Mouse (Mus musculus): ENCODE data around the gene Rdh16f1. TPM values are rescaled to one million over a fixed set of nuclear protein-coding genes. Genes with fewer than 3 reads are reported as not detected.
"Not testable (repeated sequence)": the region's sequence is repeated elsewhere in the genome, so short reads cannot be mapped to it uniquely, and the experiment has no call there.

The Rdh16f1 gene
- total RNA-seq, 2 experiments from 2014 or later, result not detected

DNA sequence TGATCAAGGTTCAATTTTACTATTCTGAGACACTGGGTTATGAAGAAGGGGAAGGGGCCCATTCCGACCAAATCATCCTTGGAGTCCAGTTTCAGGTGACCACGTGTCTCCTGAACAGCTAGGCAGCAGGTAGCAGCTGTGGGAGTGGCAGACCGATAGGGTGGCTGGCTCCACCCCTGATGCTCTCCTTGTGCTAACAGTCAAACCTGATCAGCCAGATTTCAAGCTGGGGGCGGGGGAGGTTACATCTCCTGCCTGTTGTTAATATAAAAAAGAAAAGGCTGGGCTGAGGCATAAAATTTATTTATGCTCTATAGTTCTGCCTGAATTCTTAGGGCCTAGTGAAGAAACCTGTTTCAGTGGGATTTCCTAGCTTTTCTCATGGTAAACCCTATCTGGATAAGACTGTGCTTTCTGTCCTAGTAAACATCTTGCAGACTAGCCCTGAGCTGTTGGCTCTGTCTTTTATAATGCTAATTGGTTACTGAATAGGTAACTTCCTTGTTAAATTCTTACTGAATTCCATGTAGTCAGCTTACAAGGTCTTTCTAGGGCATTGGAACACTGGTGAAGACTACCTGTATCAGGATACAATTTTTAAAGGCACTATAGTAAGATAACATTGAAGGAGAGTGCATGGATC is 57.8 kb downstream of the Rdh16f1 start:
- intact Hi-C loops (cut with DNase I), result not testable (repeated sequence)

DNA sequence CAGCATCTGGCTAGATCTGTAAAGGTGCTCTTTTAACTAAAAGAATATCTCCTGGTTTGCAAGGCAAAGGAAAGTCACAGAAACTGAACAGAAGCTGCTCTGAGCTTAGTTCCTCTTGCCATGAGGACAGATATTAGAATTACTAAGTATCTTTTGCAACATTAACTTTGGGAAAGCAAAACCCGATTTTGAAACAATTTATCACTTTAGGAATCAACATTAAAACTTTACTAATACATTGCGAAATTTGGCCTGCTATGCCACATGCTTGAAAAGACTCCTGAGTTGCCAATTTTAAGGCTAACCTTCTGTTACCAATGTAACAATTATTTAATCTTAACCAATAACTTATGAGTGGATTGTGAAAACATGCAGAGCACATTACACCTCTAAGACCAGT is 62.2 kb downstream of the Rdh16f1 start:
- DNase-seq; intact Hi-C loops (cut with DNase I): not testable (repeated sequence)

More for the DNA sequence above, 57.8 kb downstream of the Rdh16f1 start:
- DNase-seq, result not testable (repeated sequence)

DNA sequence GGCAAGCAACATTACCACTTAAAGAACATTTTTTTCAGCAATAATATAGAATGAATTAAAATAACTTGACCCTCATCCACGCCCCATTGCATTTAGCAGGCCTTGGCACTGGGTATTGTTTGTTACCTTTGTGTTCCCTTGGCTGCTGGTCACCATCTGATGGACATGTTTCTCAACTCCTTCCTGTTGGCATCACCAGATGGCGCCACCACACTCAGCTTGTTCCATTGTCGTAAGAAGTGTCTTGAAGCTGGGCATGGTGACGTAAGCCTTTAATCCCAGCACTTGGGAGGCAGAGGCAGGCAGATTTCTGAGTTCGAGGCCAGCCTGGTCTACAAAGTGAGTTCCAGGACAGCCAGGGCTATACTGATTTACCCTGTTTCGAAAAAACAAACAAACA is 65.8 kb downstream of the Rdh16f1 start:
- no peak for DNase-seq
- intact Hi-C loops (cut with DNase I), result no loop called here

DNA sequence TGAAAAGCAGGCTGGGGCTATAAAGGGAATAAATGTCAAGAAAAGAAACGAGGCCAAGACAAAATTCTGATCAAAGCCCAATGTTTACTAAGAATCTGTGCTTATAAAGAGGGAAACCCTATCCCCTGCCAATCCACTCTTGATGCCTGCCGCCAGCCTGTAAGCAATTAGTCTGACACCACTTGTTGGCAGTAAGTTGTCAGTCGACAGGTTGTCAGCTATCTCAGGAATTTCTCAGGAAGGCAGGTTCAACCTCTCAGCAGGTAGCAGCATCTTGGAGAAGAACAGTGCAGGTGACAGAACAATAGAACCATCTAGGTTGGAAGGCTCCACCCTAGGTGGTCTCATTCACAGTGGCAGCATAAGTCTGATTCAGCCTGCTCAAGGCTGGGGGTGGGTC is 69.5 kb downstream of the Rdh16f1 start:
- intact Hi-C loops (cut with DNase I), result no loop called here

DNA sequence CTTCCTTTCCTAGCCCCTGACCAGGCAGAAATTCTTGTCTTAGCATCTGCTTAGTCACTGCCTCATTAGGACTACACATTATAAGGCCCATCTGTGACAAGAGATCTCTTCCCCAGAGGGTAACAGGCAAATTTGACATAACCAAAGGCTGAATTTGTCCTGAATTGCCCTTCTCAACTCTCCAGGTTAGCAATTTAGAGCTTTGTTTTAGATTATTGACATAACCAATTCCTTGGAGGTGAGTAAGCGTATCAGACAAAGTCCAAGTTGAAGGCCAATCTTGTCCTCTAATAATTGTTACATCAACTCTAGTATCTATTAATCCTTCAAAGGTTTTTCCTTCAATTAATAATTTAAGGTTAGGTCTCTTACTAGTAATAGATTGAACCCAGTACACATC is 74.6 kb downstream of the Rdh16f1 start:
- DNase-seq; intact Hi-C loops (cut with DNase I): not testable (repeated sequence)

More for the DNA sequence above, 69.5 kb downstream of the Rdh16f1 start:
- no peak for DNase-seq

DNA sequence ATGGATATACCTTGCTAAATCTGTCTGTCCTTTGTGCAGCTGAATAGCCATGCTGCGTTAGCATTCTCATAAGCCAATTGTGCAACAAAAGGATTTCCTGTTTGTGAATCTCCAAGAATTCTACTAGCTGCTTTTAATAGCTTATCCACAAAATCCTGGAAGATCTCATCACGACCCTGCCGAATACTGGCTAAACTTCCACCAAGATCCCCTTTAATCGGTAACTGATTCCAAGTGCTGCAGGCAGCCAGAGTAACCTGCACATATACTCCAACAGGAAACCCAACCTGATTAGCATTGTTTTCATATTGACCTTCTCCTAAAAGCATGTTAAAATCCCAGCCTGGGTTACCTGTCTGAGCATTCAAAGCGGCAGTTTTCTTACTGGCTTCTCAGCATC is 75.7 kb downstream of the Rdh16f1 start:
- intact Hi-C loops (cut with DNase I), result no loop called here

DNA sequence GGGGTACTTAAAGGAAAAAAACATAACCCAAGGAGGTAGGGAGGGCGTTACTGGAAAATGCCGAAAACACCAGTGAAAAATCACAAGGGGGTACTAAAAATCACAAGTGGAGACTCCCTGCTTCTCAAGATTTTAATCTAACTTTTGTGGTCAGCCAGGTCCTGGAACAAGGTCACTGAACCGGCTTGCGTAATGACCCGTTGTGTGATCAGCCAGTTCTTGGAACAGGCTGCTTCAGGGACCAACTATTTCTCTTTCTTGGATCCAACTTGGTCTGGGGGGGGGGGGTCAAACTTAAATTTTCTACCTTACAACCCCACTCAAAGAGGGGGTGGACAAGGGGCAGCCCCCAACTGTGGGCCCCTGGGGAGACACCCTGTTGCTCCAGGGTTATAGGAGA is 78.2 kb downstream of the Rdh16f1 start:
- intact Hi-C loops (cut with DNase I), result not testable (repeated sequence)

More for the DNA sequence above, 75.7 kb downstream of the Rdh16f1 start:
- no peak for DNase-seq

DNA sequence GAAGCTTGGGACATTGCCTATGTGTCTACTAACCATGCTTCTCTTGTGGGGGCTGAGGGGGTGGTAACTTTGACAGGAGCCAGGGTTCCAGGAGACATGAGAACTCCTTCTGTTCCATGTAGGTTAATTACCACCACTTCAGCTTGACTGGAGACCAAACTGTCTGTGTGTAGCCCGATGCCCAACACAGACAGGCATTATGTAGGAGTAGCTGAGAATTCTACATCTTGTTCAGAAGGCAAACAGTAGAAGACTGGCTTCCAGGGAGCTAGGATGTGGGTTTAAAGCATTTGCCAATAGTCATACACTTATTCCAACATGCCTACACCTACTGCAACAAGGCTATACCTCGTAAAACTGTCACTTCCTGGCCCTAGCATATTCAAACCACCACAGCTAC is 79.0 kb downstream of the Rdh16f1 start:
- no peak for DNase-seq
- intact Hi-C loops (cut with DNase I), result no loop called here

More for the DNA sequence above, 78.2 kb downstream of the Rdh16f1 start:
- not testable (repeated sequence) for DNase-seq

DNA sequence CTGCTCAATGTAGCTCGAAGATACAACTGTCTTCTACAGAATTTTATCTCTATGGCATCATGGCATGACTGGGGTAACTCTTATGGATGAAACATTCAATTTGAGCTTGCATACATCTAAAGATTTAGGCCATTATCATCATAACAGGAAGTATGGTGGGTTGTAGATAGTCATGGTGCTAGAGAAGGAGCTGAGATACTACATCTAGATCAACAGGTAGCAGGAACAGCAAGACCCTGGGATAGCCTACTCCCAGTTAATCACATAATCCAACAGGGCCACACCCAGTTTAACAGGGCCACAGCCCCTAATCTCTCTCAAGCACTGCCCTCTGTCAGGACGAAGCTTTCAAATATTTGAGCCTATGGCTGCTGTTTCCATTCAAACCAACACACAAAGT is 81.2 kb downstream of the Rdh16f1 start:
- intact Hi-C loops (cut with DNase I), result no loop called here
- no peak for DNase-seq

Other genes starting within 250 kb of the Rdh16f1 start
- gene Ndufa4l2, start 244.8 kb upstream of the Rdh16f1 start, total RNA-seq (2021), result 10 to 100 TPM; 11.0 to 11.3 TPM
- 10 to 100 TPM; 23.4 to 26.4 TPM for gene Shmt2, start 237.3 kb upstream of the Rdh16f1 start, total RNA-seq (2021)
- under 1 TPM; 0.20 TPM for gene Nxph4, start 225.2 kb upstream of the Rdh16f1 start, total RNA-seq (2021)
- 10 to 100 TPM; 48.6 to 49.1 TPM for gene Lrp1, start 138.6 kb upstream of the Rdh16f1 start, total RNA-seq (2021)
- gene Stat6, start 116.8 kb upstream of the Rdh16f1 start, total RNA-seq (2021), result 10 to 100 TPM; 15.4 to 15.5 TPM
- 1 to 10 TPM; 1.9 to 2.1 TPM for gene Nemp1, start 92.9 kb upstream of the Rdh16f1 start, total RNA-seq (2021)
- 1 to 10 TPM; 2.3 to 4.4 TPM for gene Nab2, start 91.2 kb upstream of the Rdh16f1 start, total RNA-seq (2021)
- gene Myo1a, start 54.6 kb upstream of the Rdh16f1 start, total RNA-seq (2021), result under 1 TPM; 0.15 to 0.18 TPM
- gene Tac2, start 35.3 kb upstream of the Rdh16f1 start, total RNA-seq (2021), result not detected
- 1 to 10 TPM; 5.1 to 5.9 TPM for gene Zbtb39, start 20.2 kb upstream of the Rdh16f1 start, total RNA-seq (2021)
- gene Gpr182, start 8.1 kb upstream of the Rdh16f1 start, total RNA-seq (2021), result under 1 TPM; 0.13 to 0.15 TPM
- gene Rdh1, start 66 bp upstream of the Rdh16f1 start, total RNA-seq (2021), result under 1 TPM; 0.05 to 0.10 TPM
- gene Rdh9, start 16.6 kb downstream of the Rdh16f1 start, total RNA-seq (2021), result under 1 TPM; 0.47 to 0.69 TPM
- not detected for gene Rdh16, start 41.4 kb downstream of the Rdh16f1 start, total RNA-seq (2021)
- gene Rdh19, start 90.1 kb downstream of the Rdh16f1 start, total RNA-seq (2021), result not detected
- gene Rdh16f2, start 106.7 kb downstream of the Rdh16f1 start, total RNA-seq (2021), result not detected
- not detected for gene Rdh7, start 129.0 kb downstream of the Rdh16f1 start, total RNA-seq (2021)
- not detected for gene Sdr9c7, start 138.7 kb downstream of the Rdh16f1 start, total RNA-seq (2021)
- gene Hsd17b6, start 247.8 kb downstream of the Rdh16f1 start, total RNA-seq (2021), result not detected